ENCODE assay signal across 30 mouse cellular contexts in genomic region chr9:111287956-111288355, GRCm38 (mm10). TPM values are rescaled to one million over a fixed set of nuclear protein-coding genes. Genes with fewer than 3 reads are reported as not detected.
"Had no signal": no experiment of that assay in that cellular context is flagged by ENCODE, and none has a peak within 500 bp of the region (broad histone marks: within the 10 kb centered on the region; RNA-seq: fewer than 3 reads in every experiment).

No protein-coding gene starts in this region.

- H3K9ac ChIP-seq: embryonic facial prominence, embryonic 12.5 days; embryonic facial prominence, embryonic 13.5 days; embryonic facial prominence, embryonic 15.5 days; forebrain, embryonic 12.5 days; forebrain, embryonic 13.5 days; forebrain, embryonic 15.5 days; forebrain, postnatal 0 days had no signal

- H3K4me2 ChIP-seq: embryonic facial prominence, embryonic 12.5 days; embryonic facial prominence, embryonic 13.5 days; embryonic facial prominence, embryonic 15.5 days; forebrain, embryonic 12.5 days; forebrain, embryonic 13.5 days; forebrain, embryonic 15.5 days had no signal

- H3K4me3 ChIP-seq: embryonic facial prominence, embryonic 10.5 days; embryonic facial prominence, embryonic 12.5 days; embryonic facial prominence, embryonic 13.5 days; embryonic facial prominence, embryonic 15.5 days; erythroblast, embryonic 14.5 days; forebrain, embryonic 10.5 days; forebrain, embryonic 12.5 days; forebrain, embryonic 13.5 days; forebrain, embryonic 15.5 days; gastrocnemius, adult 2 months; heart, adult 2 months had no signal

- ATAC-seq: forebrain, embryonic 13.5 days; forebrain, embryonic 14.5 days; forebrain, embryonic 15.5 days; forebrain, embryonic 16.5 days; forebrain, postnatal 0 days had no signal

- H3K27me3 ChIP-seq: embryonic facial prominence, embryonic 12.5 days; embryonic facial prominence, embryonic 13.5 days; embryonic facial prominence, embryonic 15.5 days; forebrain, embryonic 12.5 days; forebrain, embryonic 13.5 days; forebrain, embryonic 15.5 days had no signal

- H3K27ac ChIP-seq: embryonic facial prominence, embryonic 10.5 days; embryonic facial prominence, embryonic 12.5 days; embryonic facial prominence, embryonic 13.5 days; embryonic facial prominence, embryonic 15.5 days; forebrain, embryonic 10.5 days; forebrain, embryonic 12.5 days; forebrain, embryonic 13.5 days; forebrain, embryonic 15.5 days; gastrocnemius, adult 2 months; heart, adult 2 months had no signal

- H3K36me3 ChIP-seq: embryonic facial prominence, embryonic 10.5 days; embryonic facial prominence, embryonic 12.5 days; embryonic facial prominence, embryonic 13.5 days; embryonic facial prominence, embryonic 15.5 days; forebrain, embryonic 10.5 days; forebrain, embryonic 12.5 days; forebrain, embryonic 15.5 days had no signal

- DNase-seq: cerebellum, adult 2 months; cerebellum, adult 8-10 months; cerebellum, adult 9-10 months; cerebellum, adult 9-11 months; cerebellum, postnatal 10 days; cerebellum, postnatal 14 days; cerebellum, postnatal 25 days; cerebellum, postnatal 36 days; embryo, embryonic 11 days; forebrain, postnatal 0 days; gastrocnemius, adult 2 months; gastrocnemius, postnatal 10 days; gastrocnemius, postnatal 14 days; gastrocnemius, postnatal 25 days; gastrocnemius, postnatal 36 days; heart, adult 18-20 months; heart, adult 2 months had no signal

- H3K9me3 ChIP-seq: embryonic facial prominence, embryonic 10.5 days; embryonic facial prominence, embryonic 12.5 days; embryonic facial prominence, embryonic 13.5 days; embryonic facial prominence, embryonic 15.5 days; forebrain, embryonic 10.5 days; forebrain, embryonic 12.5 days; forebrain, embryonic 13.5 days; forebrain, embryonic 15.5 days had no signal

RNA-seq across cellular contexts. Expression of gene Trank1, which starts 23.6 kb away (rescaled TPM):
- total RNA-seq: common myeloid progenitor, adult 5-6 weeks; gastrocnemius, adult 2 months; gastrocnemius, postnatal 36 days; granulocyte monocyte progenitor cell, adult 5-6 weeks; heart, adult 18-20 months; heart, adult 2 months had no signal
- polyA plus RNA-seq: erythroblast, embryonic 14.5 days had no signal
